Mouse (Mus musculus) Patski (cell line): Measurements from ENCODE around the gene Drg1. TPM values are rescaled to one million over a fixed set of nuclear protein-coding genes. Genes with fewer than 3 reads are reported as not detected.

Experiments
- ATAC-seq: fragments of 100-300 bp; one replicate; pipeline ENCODE4 v1.8.0; 2021
- CTCF ChIA-PET: fragments of 350-600 bp; sonication (Branson Sonifier 250); formaldehyde crosslinking; loops from one replicate; lab custom pipeline; 2022; ENCODE audit warnings: inconsistent platforms; lab: Charles Lee
- POLR2A ChIA-PET: fragments of 350-600 bp; sonication (Branson Sonifier 250); formaldehyde crosslinking; loops from one replicate; lab custom pipeline; 2022; ENCODE audit warnings: antibody characterized with exemption, inconsistent platforms; lab: Charles Lee
- DNase-seq: peaks from one replicate; pipeline ENCODE4 v3.0.0-alpha.2; 2011; ENCODE audit warnings: low read depth, low spot score
- H3K27me3 ChIP-seq: fragments of 371-371 bp; one replicate; pipeline ENCODE4 v1.5.1; 2021
- CTCF ChIP-seq: fragments of 100-300 bp; IDR thresholded peaks from one replicate; pipeline ENCODE4 v1.5.1; 2021
- in situ Hi-C: fragments of 300-500 bp; cut with MboI; formaldehyde crosslinking; loops from 3 replicates; pipeline ENCODE4 v1.11.1; 2018; ENCODE audit warnings: low pct_unique_long_range_greater_than_20kb, mixed read lengths
- polyA plus RNA-seq: library from polyadenylated mRNA; unstranded; gene quantifications from one replicate; pipeline ENCODE4 v1.2.3, GENCODE M21; 2021

Drg1 gene
- polyA plus RNA-seq, 1 experiment from 2014 or later: 137 TPM

- ChIA-PET POLR2A (interaction anchor here (0.7 to 3.8 kb wide), 2 partner anchors 12 to 54 kb away, joined by 3 to 30 read pairs; partner anchors contain the start of gene Patz1), CTCF (interaction anchor here (0.7 to 6.1 kb wide), 3 partner anchors 12 to 44 kb away, joined by 3 to 39 read pairs (median 3); no protein-coding TSS in a partner anchor)
Observed at GRCm38 (mm10) chr11:3302385-3302784, 36.2 kb upstream of the Drg1 start.

GRCm38 (mm10) chr11:3301075-3301474, 34.9 kb upstream of the Drg1 start:
- ChIA-PET POLR2A (interaction anchor here (1.2 to 3.8 kb wide), 3 partner anchors 10 to 35 kb away, joined by 3 to 30 read pairs (median 3); partner anchors contain the start of genes Drg1 and Patz1), CTCF (interaction anchor here (1.6 to 6.1 kb wide), 2 partner anchors 12 to 14 kb away, joined by 4 to 39 read pairs; partner anchors contain the start of gene Patz1)
- H3K27me3 ChIP-seq: no peaks in the 10 kb centered on the region
- in situ Hi-C loops: no loop called here
- TF ChIP-seq CTCF: no peak
- DNase-seq (no peak), ATAC-seq (peak; percentile 64)

More at GRCm38 (mm10) chr11:3302385-3302784, 36.2 kb upstream of the Drg1 start:
- no peak for DNase-seq
- H3K27me3 ChIP-seq: no peaks in the 10 kb centered on the region
- in situ Hi-C loops: no loop called here
- ATAC-seq: no peak
- no peak for TF ChIP-seq CTCF

GRCm38 (mm10) chr11:3298813-3299185, 32.6 kb upstream of the Drg1 start:
- ChIA-PET CTCF (interaction anchor here (1.3 to 6.1 kb wide), 2 partner anchors 8 to 17 kb away, joined by 4 to 39 read pairs; no protein-coding TSS in a partner anchor), POLR2A (no interaction called here)
- H3K27me3 ChIP-seq: no peaks in the 10 kb centered on the region
- in situ Hi-C loops: no loop called here
- ATAC-seq: no peak
- DNase-seq: no peak
- no peak for TF ChIP-seq CTCF

- in situ Hi-C loops: no loop called here
- ATAC-seq (no peak), DNase-seq (no peak)
- ChIA-PET POLR2A (interaction anchor here (0.8 to 1.0 kb wide), 3 partner anchors 13 to 50 kb away, joined by 3 to 4 read pairs (median 3); no protein-coding TSS in a partner anchor), CTCF (interaction anchor here (1.2 to 2.3 kb wide), 3 partner anchors 7 to 15 kb away, joined by 3 to 6 read pairs (median 4); no protein-coding TSS in a partner anchor)
- no peaks in the 10 kb centered on the region for H3K27me3 ChIP-seq
- TF ChIP-seq CTCF: no peak
Observed at GRCm38 (mm10) chr11:3297871-3298812, 31.9 kb upstream of the Drg1 start.

- H3K27me3 ChIP-seq: no peaks in the 10 kb centered on the region
- CTCF ChIA-PET: interaction anchor here (1.2 kb wide), 1 partner anchor 18 kb away, joined by 3 read pairs; no protein-coding TSS in a partner anchor
- DNase-seq (no peak), ATAC-seq (no peak)
- in situ Hi-C loops: no loop called here
- TF ChIP-seq CTCF: no peak
- POLR2A ChIA-PET: no interaction called here
Observed at GRCm38 (mm10) chr11:3296056-3296455, 29.8 kb upstream of the Drg1 start.

GRCm38 (mm10) chr11:3294641-3295040, 28.4 kb upstream of the Drg1 start:
- H3K27me3 ChIP-seq: no peaks in the 10 kb centered on the region
- DNase-seq (no peak), ATAC-seq (no peak)
- ChIA-PET CTCF (interaction anchor here (1.2 kb wide), 1 partner anchor 20 kb away, joined by 3 read pairs; no protein-coding TSS in a partner anchor), POLR2A (no interaction called here)
- TF ChIP-seq CTCF: no peak
- in situ Hi-C loops: no loop called here

GRCm38 (mm10) chr11:3293361-3293760, 27.1 kb upstream of the Drg1 start:
- H3K27me3 ChIP-seq: no peaks in the 10 kb centered on the region
- in situ Hi-C loops: no loop called here
- ChIA-PET CTCF (no interaction called here), POLR2A (interaction anchor here (6.3 kb wide), 1 partner anchor 19 kb away, joined by 29 read pairs; no protein-coding TSS in a partner anchor)
- ATAC-seq (no peak), DNase-seq (no peak)
- no peak for TF ChIP-seq CTCF

- in situ Hi-C loops: no loop called here
- H3K27me3 ChIP-seq: no peaks in the 10 kb centered on the region
- ChIA-PET CTCF (interaction anchor here (1.0 to 1.1 kb wide), 2 partner anchors 21 to 26 kb away, joined by 3 read pairs; partner anchors contain the start of gene Drg1), POLR2A (interaction anchor here (0.6 to 6.9 kb wide), 4 partner anchors 10 to 56 kb away, joined by 4 to 63 read pairs (median 30); partner anchors contain the start of gene Drg1)
- no peak for TF ChIP-seq CTCF
- no peak for ATAC-seq
- no peak for DNase-seq
Observed at GRCm38 (mm10) chr11:3292711-3293249, 26.6 kb upstream of the Drg1 start.

GRCm38 (mm10) chr11:3292062-3292421, 25.8 kb upstream of the Drg1 start:
- in situ Hi-C loops: no loop called here
- ATAC-seq: peak; percentile 23
- POLR2A ChIA-PET: interaction anchor here (0.9 to 6.9 kb wide), 4 partner anchors 11 to 38 kb away, joined by 3 to 63 read pairs (median 30); partner anchors contain the start of gene Drg1
- CTCF ChIA-PET: interaction anchor here (0.9 to 1.6 kb wide), 4 partner anchors 22 to 61 kb away, joined by 3 to 7 read pairs (median 3); partner anchors contain the start of gene Drg1
- no peaks in the 10 kb centered on the region for H3K27me3 ChIP-seq
- TF ChIP-seq CTCF: no peak
- no peak for DNase-seq
